Mouse (Mus musculus): ENCODE results near the gene Tmub2. TPM values are rescaled to one million over a fixed set of nuclear protein-coding genes. Genes with fewer than 3 reads are reported as not detected.

Tmub2 gene
- polyA plus RNA-seq, 1 experiment from 2014 or later = 73.4 TPM

- H3K27ac ChIP-seq (replicated peaks) = peak overlapping the region; percentile 49
- H3K9me3 ChIP-seq = no peaks in the 10 kb centered on the region
- no peak overlapping the region for H3K4me3 ChIP-seq
- H3K4me2 ChIP-seq (replicated peaks) = no peak overlapping the region
- no peak overlapping the region for H3K9ac ChIP-seq (replicated peaks)
- no peaks in the 10 kb centered on the region for H3K27me3 ChIP-seq
- H3K36me3 ChIP-seq = no peaks in the 10 kb centered on the region
- 17% methylated on average over 3 of the region's 3 CpGs for WGBS
- peaks cover 17% of the 10 kb centered on the region for H3K4me1 ChIP-seq
- no peak for ATAC-seq (replicated peaks)
Measured at GRCm38 (mm10) chr11:102338561-102338960, 53.8 kb downstream of the Tmub2 start.

Other genes with a start within 250 kb of the Tmub2 start
- gene Cd300lg, start 243.4 kb upstream of the Tmub2 start, polyA plus RNA-seq (2015; fragmentation: Nextera tagmentation; extraction: Ambion mirVana) = 0.11 and 0.34 TPM in 2 replicates
- gene Mpp2, start 196.4 kb upstream of the Tmub2 start, polyA plus RNA-seq (2015; fragmentation: Nextera tagmentation; extraction: Ambion mirVana) = 19.3 and 22.7 TPM in 2 replicates
- not detected in 2 replicates for gene Ppy, start 183.6 kb upstream of the Tmub2 start, polyA plus RNA-seq (2015; fragmentation: Nextera tagmentation; extraction: Ambion mirVana)
- not detected in 2 replicates for gene Pyy, start 177.1 kb upstream of the Tmub2 start, polyA plus RNA-seq (2015; fragmentation: Nextera tagmentation; extraction: Ambion mirVana)
- gene Nags, start 139.4 kb upstream of the Tmub2 start, polyA plus RNA-seq (2015; fragmentation: Nextera tagmentation; extraction: Ambion mirVana) = 0.10 and 0.14 TPM in 2 replicates
- gene Tmem101, start 128.5 kb upstream of the Tmub2 start, polyA plus RNA-seq (2015; fragmentation: Nextera tagmentation; extraction: Ambion mirVana) = 37.4 and 41.6 TPM in 2 replicates
- gene Lsm12, start 99.6 kb upstream of the Tmub2 start, polyA plus RNA-seq (2015; fragmentation: Nextera tagmentation; extraction: Ambion mirVana) = 114 and 118 TPM in 2 replicates
- 21.5 and 23.7 TPM in 2 replicates for gene G6pc3, start 95.3 kb upstream of the Tmub2 start, polyA plus RNA-seq (2015; fragmentation: Nextera tagmentation; extraction: Ambion mirVana)
- 127 and 129 TPM in 2 replicates for gene Hdac5, start 54.8 kb upstream of the Tmub2 start, polyA plus RNA-seq (2015; fragmentation: Nextera tagmentation; extraction: Ambion mirVana)
- 5.6 and 7.0 TPM in 2 replicates for gene BC030867, start 36.0 kb upstream of the Tmub2 start, polyA plus RNA-seq (2015; fragmentation: Nextera tagmentation; extraction: Ambion mirVana)
- gene Asb16, start 16.2 kb upstream of the Tmub2 start, polyA plus RNA-seq (2015; fragmentation: Nextera tagmentation; extraction: Ambion mirVana) = not detected in 2 replicates
- gene Atxn7l3, start 11.7 kb downstream of the Tmub2 start, polyA plus RNA-seq (2015; fragmentation: Nextera tagmentation; extraction: Ambion mirVana) = 27.6 and 29.5 TPM in 2 replicates
- 105 and 107 TPM in 2 replicates for gene Ubtf, start 34.8 kb downstream of the Tmub2 start, polyA plus RNA-seq (2015; fragmentation: Nextera tagmentation; extraction: Ambion mirVana)
- gene Slc4a1, start 81.3 kb downstream of the Tmub2 start, polyA plus RNA-seq (2015; fragmentation: Nextera tagmentation; extraction: Ambion mirVana) = 1.9 and 2.6 TPM in 2 replicates
- 149 and 150 TPM in 2 replicates for gene Rundc3a, start 108.5 kb downstream of the Tmub2 start, polyA plus RNA-seq (2015; fragmentation: Nextera tagmentation; extraction: Ambion mirVana)
- 144 TPM in 2 replicates for gene Slc25a39, start 123.0 kb downstream of the Tmub2 start, polyA plus RNA-seq (2015; fragmentation: Nextera tagmentation; extraction: Ambion mirVana)
- 61.8 and 62.0 TPM in 2 replicates for gene Grn, start 145.4 kb downstream of the Tmub2 start, polyA plus RNA-seq (2015; fragmentation: Nextera tagmentation; extraction: Ambion mirVana)
- 22.5 and 24.3 TPM in 2 replicates for gene Fam171a2, start 162.8 kb downstream of the Tmub2 start, polyA plus RNA-seq (2015; fragmentation: Nextera tagmentation; extraction: Ambion mirVana)
- 4.0 and 4.7 TPM in 2 replicates for gene Itga2b, start 185.2 kb downstream of the Tmub2 start, polyA plus RNA-seq (2015; fragmentation: Nextera tagmentation; extraction: Ambion mirVana)